Mouse (Mus musculus) bone marrow macrophage, adult 2 months (primary cell): ENCODE results near the gene Spint4.

Experiments
- CTCF ChIP-seq: IDR thresholded peaks from 2 replicates; pipeline ENCODE4 v1.5.1; 2012; ENCODE audit warnings: low read depth, mild to moderate bottlenecking, low read length, moderate library complexity
- POLR2A ChIP-seq: IDR thresholded peaks from 2 replicates; pipeline ENCODE4 v1.6.1; 2012; ENCODE audit warnings: mild to moderate bottlenecking, low read depth, low read length, borderline replicate concordance

GRCm38 (mm10) chr2:164684807-164685206 is 13.5 kb upstream of the Spint4 start, which contains the start of gene Wfdc13:
- no peak for TF ChIP-seq CTCF
- no peak for TF ChIP-seq POLR2A
